Mouse (Mus musculus): ENCODE measurements around the gene Tenm4. TPM values are rescaled to one million over a fixed set of nuclear protein-coding genes. Genes with fewer than 3 reads are reported as not detected.

Tenm4 gene
- polyA plus RNA-seq, 1 experiment from 2014 or later, result 16.8 TPM

GRCm38 (mm10) chr7:96734315-96735058 is 563.4 kb downstream of the Tenm4 start:
- Histone ChIP-seq H3K27ac (no peak overlapping the region), H3K9me3 (no peaks in the 10 kb centered on the region), H3K4me3 (no peak overlapping the region), H3K27me3 (ENCODE audit: insufficient read depth, poor library complexity, severe bottlenecking) (peaks cover 27% of the 10 kb centered on the region), H3K4me1 (no peaks in the 10 kb centered on the region), H3K36me3 (peaks cover 7% of the 10 kb centered on the region; the same call in 1 of the 2 replicates)
- 75% methylated on average over 7 of the region's 7 CpGs for WGBS
- DNase-seq (ENCODE audit: low spot score), result no peak

DNA sequence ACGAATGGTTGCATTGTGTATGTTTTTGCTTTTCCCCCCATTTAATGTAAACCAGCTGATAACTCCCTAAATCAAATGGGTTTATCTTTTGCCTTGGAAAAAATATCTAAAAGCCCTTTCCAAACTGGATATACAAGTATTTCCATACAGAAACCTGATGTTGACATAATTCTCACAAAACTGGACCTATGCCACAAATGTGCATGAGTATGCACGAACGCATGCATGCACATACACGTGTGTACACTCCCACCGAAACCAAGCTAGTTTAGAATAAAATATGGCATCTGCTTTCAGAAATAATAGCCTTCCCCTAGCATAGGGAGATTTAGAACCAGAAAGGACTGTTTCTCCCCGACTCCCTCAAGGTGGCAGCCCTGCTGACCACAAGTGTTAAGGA is 569.6 kb downstream of the Tenm4 start:
- WGBS, result 80% methylated on average over 6 of the region's 6 CpGs

GRCm38 (mm10) chr7:96742221-96742620 is 571.2 kb downstream of the Tenm4 start:
- H3K4me1 ChIP-seq, result peaks cover 6% of the 10 kb centered on the region; the same call in 1 of the 2 replicates

More for the DNA sequence above, 569.6 kb downstream of the Tenm4 start:
- Histone ChIP-seq H3K27me3 (ENCODE audit: insufficient read depth, poor library complexity, severe bottlenecking) (peaks cover 22% of the 10 kb centered on the region; the same call in 1 of the 2 replicates), H3K36me3 (0 out of 2 replicates have a peak, but pooled peaks cover 6% of the 10 kb centered on the region), H3K27ac (no peak overlapping the region), H3K4me3 (no peak overlapping the region), H3K4me1 (peaks cover 5% of the 10 kb centered on the region; the same call in 1 of the 2 replicates), H3K9me3 (no peaks in the 10 kb centered on the region)
- no peak for DNase-seq (ENCODE audit: low spot score)

DNA sequence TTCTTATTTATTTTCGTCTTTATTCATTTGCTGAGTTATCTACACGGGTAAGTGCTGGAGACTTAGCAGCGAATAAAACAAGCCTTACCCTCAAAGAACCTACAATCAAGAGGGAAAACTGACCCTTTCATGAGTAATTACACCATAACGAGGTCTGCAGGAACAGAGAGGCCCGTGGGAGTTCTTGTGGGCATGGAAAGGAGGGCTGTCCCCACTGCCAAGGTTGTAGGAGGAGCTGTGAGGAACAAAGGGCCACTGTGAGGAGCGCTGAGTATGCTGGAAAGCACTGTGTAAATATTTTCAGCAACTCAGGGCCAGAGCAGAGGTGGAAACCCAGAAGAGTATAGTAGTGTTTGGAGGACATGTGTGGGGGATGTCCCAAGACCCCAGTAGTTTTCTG is 574.9 kb downstream of the Tenm4 start:
- Histone ChIP-seq H3K27ac (peak overlapping the region; percentile 62; the same call in 1 of the 2 replicates), H3K27me3 (ENCODE audit: insufficient read depth, poor library complexity, severe bottlenecking) (peaks cover 19% of the 10 kb centered on the region; the same call in 1 of the 2 replicates), H3K36me3 (no peaks in the 10 kb centered on the region), H3K4me1 (peaks cover 22% of the 10 kb centered on the region), H3K4me3 (no peak overlapping the region), H3K9me3 (no peaks in the 10 kb centered on the region)
- no peak for DNase-seq (ENCODE audit: low spot score)
- 42% methylated on average over 6 of the region's 6 CpGs for WGBS

More at GRCm38 (mm10) chr7:96742221-96742620, 571.2 kb downstream of the Tenm4 start:
- H3K27me3 ChIP-seq (ENCODE audit: insufficient read depth, poor library complexity, severe bottlenecking), result peaks cover 21% of the 10 kb centered on the region; the same call in 1 of the 2 replicates
- H3K36me3 ChIP-seq, result 0 out of 2 replicates have a peak, but pooled peaks cover 2% of the 10 kb centered on the region
- 71% methylated on average over 7 of the region's 7 CpGs for WGBS
- H3K9me3 ChIP-seq, result no peaks in the 10 kb centered on the region
- no peak for DNase-seq (ENCODE audit: low spot score)
- no peak overlapping the region for H3K4me3 ChIP-seq
- H3K27ac ChIP-seq, result no peak overlapping the region

- 85% methylated on average over 4 of the region's 4 CpGs for WGBS
- Histone ChIP-seq H3K4me1 (peaks cover 22% of the 10 kb centered on the region), H3K4me3 (no peak overlapping the region), H3K9me3 (no peaks in the 10 kb centered on the region), H3K36me3 (no peaks in the 10 kb centered on the region), H3K27ac (no peak overlapping the region), H3K27me3 (ENCODE audit: insufficient read depth, poor library complexity, severe bottlenecking) (peaks cover 17% of the 10 kb centered on the region; the same call in 1 of the 2 replicates)
- no peak for DNase-seq (ENCODE audit: low spot score)
These were observed 575.7 kb downstream of the Tenm4 start for GRCm38 (mm10) chr7:96746706-96747105.

DNA sequence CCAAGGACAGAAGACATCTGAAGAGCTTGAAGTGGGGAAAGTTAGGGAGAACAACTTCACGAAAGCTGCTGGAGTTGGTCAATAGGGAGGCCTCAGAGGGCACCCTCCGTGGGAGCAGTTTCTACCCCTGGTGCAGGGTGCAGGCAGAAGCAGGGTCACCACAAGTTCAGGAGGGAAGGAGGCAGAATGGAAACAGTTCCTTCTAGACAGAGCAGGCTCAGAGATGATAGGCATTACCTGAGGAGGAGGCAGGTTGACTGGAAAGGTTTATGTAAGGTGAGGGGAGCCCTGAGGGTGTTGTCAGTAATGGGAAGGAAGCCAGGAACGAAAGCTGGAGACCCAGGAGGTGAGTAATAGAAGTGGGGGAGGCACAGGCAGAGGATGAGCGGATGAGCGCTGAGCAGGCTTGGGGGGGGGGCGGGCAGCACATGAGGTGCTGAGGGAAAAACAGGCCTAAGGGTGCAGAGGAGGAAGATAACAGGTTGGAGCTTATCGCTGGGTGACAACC is 577.5 kb downstream of the Tenm4 start:
- no peak for DNase-seq (ENCODE audit: low spot score)
- Histone ChIP-seq H3K27me3 (ENCODE audit: insufficient read depth, poor library complexity, severe bottlenecking) (peaks cover 13% of the 10 kb centered on the region; the same call in 1 of the 2 replicates), H3K36me3 (no peaks in the 10 kb centered on the region), H3K4me1 (peaks cover 22% of the 10 kb centered on the region), H3K27ac (peak overlapping the region; percentile 42; the same call in 1 of the 2 replicates), H3K4me3 (no peak overlapping the region), H3K9me3 (no peaks in the 10 kb centered on the region)
- 50% methylated on average over 7 of the region's 7 CpGs for WGBS

GRCm38 (mm10) chr7:96749753-96750152 is 578.7 kb downstream of the Tenm4 start:
- Histone ChIP-seq H3K27ac (peak overlapping the region; percentile 42; the same call in 1 of the 2 replicates), H3K4me1 (peaks cover 29% of the 10 kb centered on the region)

DNA sequence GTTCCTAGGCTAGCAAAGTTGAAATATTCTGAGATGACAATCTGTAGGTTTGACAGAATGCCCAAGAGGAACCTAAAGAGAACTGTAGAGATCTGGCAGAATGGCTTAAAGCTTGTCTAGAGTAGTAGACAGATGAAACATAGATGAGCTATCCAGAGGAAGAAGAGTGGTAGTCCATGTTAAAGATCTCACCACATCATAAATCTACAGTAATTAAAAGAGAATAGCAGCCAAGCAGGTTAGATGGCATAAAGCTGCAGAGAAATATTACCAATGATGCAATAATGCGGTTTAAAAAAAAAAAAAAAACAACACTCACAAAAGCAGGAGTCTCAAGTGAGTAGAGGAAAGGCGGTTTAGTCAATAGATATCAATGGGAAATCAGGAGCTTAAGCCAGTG is 580.2 kb downstream of the Tenm4 start:
- 95% methylated on average over 2 of the region's 2 CpGs for whole genome bisulfite sequencing
- no peaks in the 10 kb centered on the region for H3K36me3 ChIP-seq
- no peak overlapping the region for H3K4me3 ChIP-seq
- H3K27ac ChIP-seq, result no peak overlapping the region
- H3K9me3 ChIP-seq, result no peaks in the 10 kb centered on the region
- H3K4me1 ChIP-seq, result peaks cover 37% of the 10 kb centered on the region
- 0 out of 2 replicates have a peak, but pooled peaks cover 7% of the 10 kb centered on the region for H3K27me3 ChIP-seq (ENCODE audit: insufficient read depth, poor library complexity, severe bottlenecking)
- no peak for DNase-seq (ENCODE audit: low spot score)

More at GRCm38 (mm10) chr7:96749753-96750152, 578.7 kb downstream of the Tenm4 start:
- no peak for DNase-seq (ENCODE audit: low spot score)
- 69% methylated on average over 8 of the region's 8 CpGs for WGBS
- 0 out of 2 replicates have a peak, but pooled peaks cover 7% of the 10 kb centered on the region for H3K27me3 ChIP-seq (ENCODE audit: insufficient read depth, poor library complexity, severe bottlenecking)
- H3K36me3 ChIP-seq, result no peaks in the 10 kb centered on the region
- H3K4me3 ChIP-seq, result no peak overlapping the region
- no peaks in the 10 kb centered on the region for H3K9me3 ChIP-seq

- 94% methylated on average over 2 of the region's 2 CpGs for WGBS
- no peak for DNase-seq (ENCODE audit: low spot score)
- H3K4me3 ChIP-seq, result no peak overlapping the region
- no peaks in the 10 kb centered on the region for H3K9me3 ChIP-seq
- no peak overlapping the region for H3K27ac ChIP-seq
- H3K4me1 ChIP-seq, result peaks cover 40% of the 10 kb centered on the region
- H3K27me3 ChIP-seq (ENCODE audit: insufficient read depth, poor library complexity, severe bottlenecking), result 0 out of 2 replicates have a peak, but pooled peaks cover 7% of the 10 kb centered on the region
- no peaks in the 10 kb centered on the region for H3K36me3 ChIP-seq
These were observed 581.7 kb downstream of the Tenm4 start for GRCm38 (mm10) chr7:96752776-96753175.

GRCm38 (mm10) chr7:96753335-96754095 is 582.5 kb downstream of the Tenm4 start:
- no peak overlapping the region for H3K4me3 ChIP-seq
- no peaks in the 10 kb centered on the region for H3K36me3 ChIP-seq
- no peaks in the 10 kb centered on the region for H3K9me3 ChIP-seq
- no peak overlapping the region for H3K27ac ChIP-seq
- peaks cover 33% of the 10 kb centered on the region for H3K4me1 ChIP-seq
- 53% methylated on average over 4 of the region's 4 CpGs for WGBS
- DNase-seq (ENCODE audit: low spot score), result no peak
- H3K27me3 ChIP-seq (ENCODE audit: insufficient read depth, poor library complexity, severe bottlenecking), result 0 out of 2 replicates have a peak, but pooled peaks cover 4% of the 10 kb centered on the region

DNA sequence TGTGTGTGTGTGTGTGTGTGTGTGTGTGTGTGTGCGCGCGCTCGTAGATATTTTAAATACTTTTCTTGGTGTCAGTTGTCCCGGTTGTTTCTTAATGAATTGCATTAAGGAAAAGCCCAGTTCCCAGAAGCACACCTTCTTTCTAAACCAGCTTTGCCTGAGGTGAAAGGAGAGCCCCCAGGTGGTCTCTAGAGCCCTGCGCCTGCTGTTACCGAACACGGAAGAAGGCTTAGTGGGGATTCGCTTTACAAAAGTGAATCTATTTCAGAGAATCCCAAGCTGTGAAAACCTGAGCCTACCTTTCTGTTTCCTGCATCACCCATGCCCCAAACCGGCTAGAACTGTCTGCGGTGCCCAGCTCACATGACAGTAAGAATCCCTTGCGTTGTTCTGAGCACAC is 583.1 kb downstream of the Tenm4 start:
- Histone ChIP-seq H3K9me3 (no peaks in the 10 kb centered on the region), H3K4me3 (no peak overlapping the region), H3K27me3 (ENCODE audit: insufficient read depth, poor library complexity, severe bottlenecking) (peaks cover 3% of the 10 kb centered on the region; the same call in 1 of the 2 replicates), H3K36me3 (peaks cover 5% of the 10 kb centered on the region; the same call in 1 of the 2 replicates), H3K27ac (no peak overlapping the region), H3K4me1 (peaks cover 26% of the 10 kb centered on the region)
- 43% methylated on average over 12 of the region's 12 CpGs for WGBS
- DNase-seq (ENCODE audit: low spot score), result no peak

DNA sequence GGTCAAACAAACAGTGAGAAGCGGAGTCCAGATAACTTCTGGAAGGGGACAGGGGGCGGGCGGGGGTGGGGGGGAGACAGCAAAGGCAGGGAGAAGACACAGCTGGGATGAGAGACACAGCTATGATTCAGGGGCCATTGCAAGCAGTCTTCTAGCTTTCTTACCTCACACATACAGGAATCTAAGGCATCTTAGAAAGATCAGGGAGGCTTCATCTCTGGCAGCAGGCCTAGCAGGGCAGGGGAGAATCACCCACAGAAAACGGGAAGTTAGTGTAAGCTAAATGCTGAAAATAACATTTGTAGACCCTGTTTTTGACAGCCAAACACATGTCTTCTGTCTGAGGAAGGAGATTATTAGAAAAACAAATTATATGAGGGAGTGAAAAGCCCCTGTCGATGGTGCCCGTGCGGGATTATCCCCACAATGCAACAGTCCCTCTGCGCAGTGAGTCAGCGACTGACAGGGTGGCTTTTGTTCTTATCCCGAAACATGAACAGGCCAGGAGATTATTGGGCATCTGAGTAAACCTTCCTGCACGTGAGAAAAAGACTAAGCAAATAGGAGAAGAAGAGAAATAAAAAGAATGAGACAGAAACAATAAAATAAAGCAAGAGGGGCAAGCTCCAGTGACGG is 584.5 kb downstream of the Tenm4 start:
- H3K4me1 ChIP-seq, result peaks cover 27% of the 10 kb centered on the region
- peaks cover 6% of the 10 kb centered on the region; the same call in 1 of the 2 replicates for H3K27me3 ChIP-seq (ENCODE audit: insufficient read depth, poor library complexity, severe bottlenecking)
- H3K4me3 ChIP-seq, result no peak overlapping the region
- DNase-seq (ENCODE audit: low spot score), result no peak
- peak overlapping the region; percentile 10; the same call in 1 of the 2 replicates for H3K27ac ChIP-seq
- H3K9me3 ChIP-seq, result no peaks in the 10 kb centered on the region
- 59% methylated on average over 12 of the region's 12 CpGs for WGBS
- H3K36me3 ChIP-seq, result peaks cover 6% of the 10 kb centered on the region; the same call in 1 of the 2 replicates

Data from heart, embryonic 10.5 days (tissue).